Mouse (Mus musculus) thymus, postnatal 0 days (tissue): ENCODE results near the gene Gfpt1. TPM values are rescaled to one million over a fixed set of nuclear protein-coding genes. Genes with fewer than 3 reads are reported as not detected.

Source experiments
- DNase-seq: peaks from one replicate; pipeline ENCODE4 v3.0.0-alpha.2; 2015; ENCODE audit warnings: low spot score
- polyA plus RNA-seq: library from polyadenylated mRNA; unstranded; fragments of >200 nt; fragmentation: Nextera tagmentation; extraction: Ambion mirVana; gene quantifications from 2 replicates; pipeline ENCODE4 v1.2.1, GENCODE M21; 2015

The Gfpt1 gene
- polyA plus RNA-seq, 1 experiment from 2014 or later, result 10.8 TPM

DNA sequence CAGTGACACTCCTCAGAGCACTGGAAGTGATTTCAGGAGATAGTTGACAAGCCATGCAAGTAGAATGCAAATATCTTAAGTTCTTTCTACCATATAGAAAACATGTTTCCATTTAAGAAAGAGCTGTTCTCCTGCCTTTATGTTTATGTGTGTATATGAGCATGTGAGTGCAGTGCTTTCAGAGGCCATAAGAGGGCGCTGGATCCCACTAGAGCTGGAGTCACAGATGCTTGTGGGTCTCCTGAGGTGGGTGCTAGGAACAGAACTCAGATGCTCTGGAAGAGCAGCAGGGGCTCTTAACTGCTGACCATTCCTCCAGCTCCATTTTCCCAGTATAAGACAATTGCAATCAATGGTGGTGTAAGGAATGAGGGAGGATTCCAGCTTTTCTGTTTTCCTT is 88.4 kb downstream of the Gfpt1 start:
- no peak for DNase-seq

DNA sequence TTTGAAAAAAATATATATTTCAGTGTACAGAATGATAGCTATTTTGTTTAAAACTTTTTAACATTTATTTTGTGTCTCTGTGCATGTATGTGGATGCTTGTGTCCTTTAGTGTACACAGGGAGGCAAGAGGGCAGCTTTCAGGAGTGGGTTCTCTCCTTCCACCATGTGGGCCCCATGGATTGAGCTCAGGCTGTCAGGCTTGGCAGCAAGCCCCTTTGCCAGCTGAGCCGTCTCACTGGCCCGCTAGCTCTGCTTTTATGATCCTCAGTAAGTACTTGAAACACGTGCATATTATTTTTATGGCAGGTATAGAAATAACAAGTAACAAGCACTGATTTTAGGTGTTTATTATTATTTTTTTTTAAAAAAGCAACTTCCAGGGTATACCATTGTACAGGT is 90.9 kb downstream of the Gfpt1 start:
- no peak for DNase-seq

DNA sequence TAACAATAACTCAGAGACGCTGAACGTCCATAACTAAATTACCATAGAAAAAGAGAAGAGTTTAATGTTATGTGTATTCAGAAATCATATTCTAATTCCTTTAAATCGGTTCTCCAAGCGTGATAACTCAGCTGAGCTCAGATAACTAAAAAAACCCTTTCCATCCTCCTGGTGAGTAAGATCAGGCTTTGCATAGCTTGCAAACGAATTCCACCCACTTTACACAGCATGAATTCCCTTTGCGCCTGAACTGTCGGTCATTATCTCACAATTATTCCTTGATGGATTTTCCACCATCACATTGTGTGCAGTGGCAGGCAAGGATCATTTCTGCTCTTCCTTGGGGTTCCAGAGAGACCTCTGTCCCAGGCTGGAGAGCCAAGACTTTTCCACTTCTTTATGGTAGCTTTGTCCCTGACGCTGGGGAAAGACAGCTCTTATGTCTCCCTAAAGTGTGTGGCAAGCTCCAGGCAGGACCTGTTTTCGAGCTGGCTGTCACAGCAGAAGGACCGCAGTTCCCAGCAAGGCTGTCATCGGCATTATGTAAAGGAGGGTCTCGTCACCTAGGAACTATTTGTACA is 91.4 kb downstream of the Gfpt1 start:
- no peak for DNase-seq

- no peak for DNase-seq
Observed at GRCm38 (mm10) chr6:87138479-87138878, 95.8 kb downstream of the Gfpt1 start.

DNA sequence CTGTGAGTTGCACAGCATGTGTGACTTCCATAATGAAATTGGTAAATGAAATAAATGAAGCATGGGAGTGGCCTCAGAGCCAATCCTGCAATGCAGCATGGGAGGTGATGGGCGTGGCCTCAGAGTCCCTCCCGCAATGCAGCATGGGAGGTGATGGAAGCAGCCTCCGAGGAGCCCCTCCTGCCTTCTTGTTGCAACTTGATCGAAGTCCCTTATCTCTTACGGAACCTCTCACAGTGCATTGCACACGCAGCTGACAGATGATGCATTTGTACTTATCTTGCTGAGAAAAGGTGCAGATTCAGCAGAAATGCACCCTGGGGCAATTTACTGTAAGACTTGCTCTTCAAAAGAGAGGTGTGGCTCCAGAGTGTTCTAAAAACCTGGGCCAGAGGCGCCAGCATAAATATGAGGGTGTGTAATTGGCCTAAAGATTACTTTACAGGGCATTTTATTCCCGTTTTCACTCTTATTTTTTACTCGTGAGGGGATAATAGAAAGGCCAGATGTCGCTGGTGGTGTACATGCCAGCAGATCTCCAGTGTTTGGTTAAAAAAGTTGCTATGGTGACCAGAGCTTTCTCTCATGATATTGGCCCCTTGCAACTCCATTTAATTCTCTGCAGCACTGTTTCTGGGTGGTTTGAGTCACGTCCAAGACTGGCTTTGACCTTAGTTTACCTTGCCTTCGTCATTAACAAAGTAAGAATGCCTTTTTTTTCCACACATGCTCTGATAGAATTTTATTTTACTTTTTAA is 97.3 kb downstream of the Gfpt1 start:
- no peak for DNase-seq

Other genes starting within 250 kb of the Gfpt1 start
- gene Anxa4, start 249.3 kb upstream of the Gfpt1 start, polyA plus RNA-seq, result 33.6 and 34.0 TPM in 2 replicates
- 13.6 and 19.0 TPM in 2 replicates for gene Aak1, start 193.3 kb upstream of the Gfpt1 start, polyA plus RNA-seq
- 86.1 and 93.7 TPM in 2 replicates for gene Nfu1, start 33.6 kb upstream of the Gfpt1 start, polyA plus RNA-seq
- 0.18 and 0.25 TPM in 2 replicates for gene D6Ertd527e, start 61.9 kb downstream of the Gfpt1 start, polyA plus RNA-seq